Mouse (Mus musculus): ENCODE data around the gene Lpar5.
"Not testable (repeated sequence)": the region's sequence is repeated elsewhere in the genome, so short reads cannot be mapped to it uniquely, and the experiment has no call there.

Gene Lpar5

GRCm38 (mm10) chr6:125067571-125067995 lies at the start of gene Lpar5:
Gene Lpar5 (plus strand): TSS chr6:125067920.
- no peak for DNase-seq

- DNase-seq = peak; percentile 83 to 87
Measured at GRCm38 (mm10) chr6:125030532-125030931, 37.2 kb upstream of the Lpar5 start.

- DNase-seq = no peak
Measured at GRCm38 (mm10) chr6:125031604-125032003, 36.1 kb upstream of the Lpar5 start.

GRCm38 (mm10) chr6:125038666-125039065 lies 29.1 kb upstream of the Lpar5 start:
- DNase-seq = no peak

GRCm38 (mm10) chr6:125039131-125039530 lies 28.6 kb upstream of the Lpar5 start:
- DNase-seq = no peak

GRCm38 (mm10) chr6:125039533-125040153 lies 28.1 kb upstream of the Lpar5 start, which contains the start of gene Ing4:
Gene Ing4 (plus strand): TSS chr6:125039760.
- peak; percentile 89 to 90 for DNase-seq

- no peak for DNase-seq
Measured at GRCm38 (mm10) chr6:125040221-125040620, 27.5 kb upstream of the Lpar5 start.

- peak in 1 of 2 experiments; percentile 15 for DNase-seq
Measured at GRCm38 (mm10) chr6:125041047-125041446, 26.7 kb upstream of the Lpar5 start.

GRCm38 (mm10) chr6:125042081-125042480 lies 25.6 kb upstream of the Lpar5 start:
- no peak for DNase-seq

- peak; percentile 85 to 86 for DNase-seq
Measured at GRCm38 (mm10) chr6:125046691-125047090, 21.0 kb upstream of the Lpar5 start.

- DNase-seq = no peak
Measured at GRCm38 (mm10) chr6:125049678-125050077, 18.0 kb upstream of the Lpar5 start, which contains the start of gene Acrbp. Gene Acrbp (plus strand): TSS chr6:125049689.

- peak; percentile 65 to 68 for DNase-seq
Measured at GRCm38 (mm10) chr6:125051237-125051636, 16.5 kb upstream of the Lpar5 start.

- no peak for DNase-seq
Measured at GRCm38 (mm10) chr6:125061493-125061892, 6.2 kb upstream of the Lpar5 start.

- no peak for DNase-seq
Measured at GRCm38 (mm10) chr6:125062511-125062910, 5.2 kb upstream of the Lpar5 start.

- DNase-seq = no peak
Measured at GRCm38 (mm10) chr6:125063906-125064305, 3.8 kb upstream of the Lpar5 start.

GRCm38 (mm10) chr6:125065223-125065622 lies 2.5 kb upstream of the Lpar5 start:
- DNase-seq = not testable (repeated sequence)

- DNase-seq = peak; percentile 73 to 75
Measured at GRCm38 (mm10) chr6:125071170-125071895, 3.6 kb downstream of the Lpar5 start.

- no peak for DNase-seq
Measured at GRCm38 (mm10) chr6:125071896-125072279, 4.2 kb downstream of the Lpar5 start.

GRCm38 (mm10) chr6:125073825-125074224 lies 6.1 kb downstream of the Lpar5 start:
- DNase-seq = peak; percentile 37 to 44

GRCm38 (mm10) chr6:125081394-125081793 lies 13.7 kb downstream of the Lpar5 start:
- DNase-seq = no peak

GRCm38 (mm10) chr6:125081797-125082560 lies 14.3 kb downstream of the Lpar5 start:
- DNase-seq = no peak

GRCm38 (mm10) chr6:125082801-125083386 lies 15.2 kb downstream of the Lpar5 start:
- DNase-seq = no peak

- DNase-seq = peak; percentile 77 to 81
Measured at GRCm38 (mm10) chr6:125084424-125084823, 16.7 kb downstream of the Lpar5 start.
